Mouse (Mus musculus) hindbrain, embryonic 10.5 days (tissue): ENCODE results near the gene Gripap1. TPM values are rescaled to one million over a fixed set of nuclear protein-coding genes. Genes with fewer than 3 reads are reported as not detected.

ENCODE experiments used
- DNase-seq: peaks from one replicate; pipeline ENCODE4 v3.0.0-alpha.2; 2017; ENCODE audit warnings: low spot score
- H3K27ac ChIP-seq: fragments of 300-500 bp; sonication (generic); 2 replicates; pipeline ENCODE4 v1.5.1; 2016; ENCODE audit warnings: mild to moderate bottlenecking, moderate library complexity
- H3K27me3 ChIP-seq: fragments of 300-500 bp; sonication (generic); 2 replicates; pipeline ENCODE4 v1.6.1; 2016; ENCODE audit warnings: mild to moderate bottlenecking; ENCODE audit not compliant: poor library complexity, insufficient read depth, severe bottlenecking
- H3K36me3 ChIP-seq: fragments of 300-500 bp; sonication (generic); 2 replicates; pipeline ENCODE4 v1.6.1; 2016; ENCODE audit warnings: mild to moderate bottlenecking, moderate library complexity
- H3K4me1 ChIP-seq: fragments of 300-500 bp; sonication (generic); replicated peaks from 2 replicates; pipeline ENCODE4 v1.6.1; 2016; ENCODE audit warnings: mild to moderate bottlenecking
- H3K4me3 ChIP-seq: fragments of 300-500 bp; sonication (generic); 2 replicates; pipeline ENCODE4 v1.5.1; 2016; ENCODE audit warnings: mild to moderate bottlenecking, moderate library complexity
- H3K9me3 ChIP-seq: fragments of 300-500 bp; sonication (generic); 2 replicates; pipeline ENCODE4 v1.6.1; 2016; ENCODE audit warnings: mild to moderate bottlenecking, moderate library complexity
- WGBS: fragments of 180-500 bp; shearing (Covaris S2); methylation state at CpG from one replicate; pipeline ENCODE4 v1.1.7; 2016; 5-methylcytosine and 5-hydroxymethylcytosine counted together
- microRNA counts: library from miRNA; unstranded; fragments of <30 nt; microRNA quantifications from one replicate; lab custom pipeline; 2017
- polyA plus RNA-seq: library from polyadenylated mRNA; unstranded; fragments of >200 nt; fragmentation: Nextera tagmentation; extraction: Ambion mirVana; gene quantifications from 2 replicates; pipeline ENCODE4 v1.2.1, GENCODE M21; 2016

Gripap1 gene
- polyA plus RNA-seq, 1 experiment from 2014 or later, result 47.8 TPM

GRCm38 (mm10) chrX:7863181-7863580 is 73.6 kb downstream of the Gripap1 start:
- DNase-seq, result no peak
- Histone ChIP-seq H3K36me3 (peaks cover 26% of the 10 kb centered on the region), H3K27me3 (no peaks in the 10 kb centered on the region), H3K27ac (no peak overlapping the region), H3K4me1 (no peaks in the 10 kb centered on the region), H3K4me3 (no peak overlapping the region), H3K9me3 (no peaks in the 10 kb centered on the region)
- 86% methylated on average over 1 of the region's 1 CpGs for WGBS

- Histone ChIP-seq H3K27ac (no peak overlapping the region), H3K4me1 (no peaks in the 10 kb centered on the region), H3K36me3 (peaks cover 19% of the 10 kb centered on the region), H3K9me3 (no peaks in the 10 kb centered on the region), H3K4me3 (no peak overlapping the region), H3K27me3 (no peaks in the 10 kb centered on the region)
- no peak for DNase-seq
- WGBS, result 73% methylated on average over 3 of the region's 3 CpGs
These were observed 75.0 kb downstream of the Gripap1 start for GRCm38 (mm10) chrX:7864551-7864950.

- H3K27me3 ChIP-seq, result no peaks in the 10 kb centered on the region
- H3K27ac ChIP-seq, result no peak overlapping the region
- H3K4me3 ChIP-seq, result no peak overlapping the region
- peaks cover 18% of the 10 kb centered on the region for H3K36me3 ChIP-seq
- H3K9me3 ChIP-seq, result no peaks in the 10 kb centered on the region
- 82% methylated on average over 2 of the region's 2 CpGs for WGBS
- H3K4me1 ChIP-seq, result no peaks in the 10 kb centered on the region
- DNase-seq, result no peak
These were observed 75.8 kb downstream of the Gripap1 start for GRCm38 (mm10) chrX:7865343-7865742.

GRCm38 (mm10) chrX:7865786-7866185 is 76.2 kb downstream of the Gripap1 start:
- Histone ChIP-seq H3K27ac (no peak overlapping the region), H3K9me3 (no peaks in the 10 kb centered on the region), H3K4me1 (no peaks in the 10 kb centered on the region), H3K27me3 (no peaks in the 10 kb centered on the region), H3K4me3 (no peak overlapping the region), H3K36me3 (peaks cover 16% of the 10 kb centered on the region)
- WGBS, result 83% methylated on average over 2 of the region's 2 CpGs
- DNase-seq, result no peak

GRCm38 (mm10) chrX:7867141-7867540 is 77.6 kb downstream of the Gripap1 start:
- DNase-seq, result no peak
- no peaks in the 10 kb centered on the region for H3K27me3 ChIP-seq
- no peak overlapping the region for H3K4me3 ChIP-seq
- WGBS, result 97% methylated on average over 1 of the region's 1 CpGs
- peaks cover 22% of the 10 kb centered on the region for H3K36me3 ChIP-seq
- no peaks in the 10 kb centered on the region for H3K4me1 ChIP-seq
- no peaks in the 10 kb centered on the region for H3K9me3 ChIP-seq
- H3K27ac ChIP-seq, result no peak overlapping the region

- Histone ChIP-seq H3K9me3 (no peaks in the 10 kb centered on the region), H3K27me3 (no peaks in the 10 kb centered on the region), H3K4me3 (no peak overlapping the region), H3K27ac (no peak overlapping the region), H3K4me1 (no peaks in the 10 kb centered on the region), H3K36me3 (peaks cover 36% of the 10 kb centered on the region)
- WGBS, result 41% methylated on average over 2 of the region's 2 CpGs
- no peak for DNase-seq
These were observed 78.9 kb downstream of the Gripap1 start for GRCm38 (mm10) chrX:7868506-7868905.

- DNase-seq, result no peak
- H3K36me3 ChIP-seq, result peaks cover 49% of the 10 kb centered on the region
- no peak overlapping the region for H3K4me3 ChIP-seq
- H3K27ac ChIP-seq, result no peak overlapping the region
- H3K9me3 ChIP-seq, result no peaks in the 10 kb centered on the region
- no peaks in the 10 kb centered on the region for H3K4me1 ChIP-seq
- no peaks in the 10 kb centered on the region for H3K27me3 ChIP-seq
- 48% methylated on average over 3 of the region's 3 CpGs for WGBS
These were observed 80.3 kb downstream of the Gripap1 start for GRCm38 (mm10) chrX:7869826-7870225.

MicroRNAs within 50 kb of the gene (microRNA counts, 519-probe panel; counts per million panel counts)
- microRNA mmu-miR-1198 (lab: Ali Mortazavi, UCI), result 1,255 counts per million, percentile 77 among the panel's probes with 10 or more counts

Other genes starting within 250 kb of the Gripap1 start
- 0.07 and 0.08 TPM in 2 replicates for gene Foxp3, start 216.1 kb upstream of the Gripap1 start, polyA plus RNA-seq
- 2.5 and 2.8 TPM in 2 replicates for gene Ppp1r3f, start 215.5 kb upstream of the Gripap1 start, polyA plus RNA-seq
- gene Ccdc22, start 184.2 kb upstream of the Gripap1 start, polyA plus RNA-seq, result 33.5 and 34.4 TPM in 2 replicates
- gene Cacna1f, start 182.7 kb upstream of the Gripap1 start, polyA plus RNA-seq, result not detected in 2 replicates
- gene Syp, start 151.3 kb upstream of the Gripap1 start, polyA plus RNA-seq, result 18.5 and 26.5 TPM in 2 replicates
- gene Prickle3, start 132.5 kb upstream of the Gripap1 start, polyA plus RNA-seq, result 4.4 and 4.5 TPM in 2 replicates
- gene Plp2, start 118.4 kb upstream of the Gripap1 start, polyA plus RNA-seq, result 40.9 and 52.0 TPM in 2 replicates
- not detected in 2 replicates for gene Magix, start 108.5 kb upstream of the Gripap1 start, polyA plus RNA-seq
- gene Gpkow, start 92.6 kb upstream of the Gripap1 start, polyA plus RNA-seq, result 36.0 and 42.8 TPM in 2 replicates
- gene Wdr45, start 75.4 kb upstream of the Gripap1 start, polyA plus RNA-seq, result 19.5 and 23.7 TPM in 2 replicates
- not detected in 2 replicates for gene Gm45208, start 67.5 kb upstream of the Gripap1 start, polyA plus RNA-seq
- 78.2 and 101 TPM in 2 replicates for gene Praf2, start 61.3 kb upstream of the Gripap1 start, polyA plus RNA-seq
- 18.7 and 22.9 TPM in 2 replicates for gene Ccdc120, start 38.9 kb upstream of the Gripap1 start, polyA plus RNA-seq
- 31.7 and 36.5 TPM in 2 replicates for gene Tfe3, start 27.2 kb upstream of the Gripap1 start, polyA plus RNA-seq
- 1.4 and 2.2 TPM in 2 replicates for gene Kcnd1, start 32.5 kb downstream of the Gripap1 start, polyA plus RNA-seq
- 43.8 and 55.9 TPM in 2 replicates for gene Otud5, start 51.6 kb downstream of the Gripap1 start, polyA plus RNA-seq
- 8.8 and 10.2 TPM in 2 replicates for gene Pim2, start 88.5 kb downstream of the Gripap1 start, polyA plus RNA-seq
- 26.6 and 32.5 TPM in 2 replicates for gene Slc35a2, start 94.3 kb downstream of the Gripap1 start, polyA plus RNA-seq
- gene Pqbp1, start 109.5 kb downstream of the Gripap1 start, polyA plus RNA-seq, result 131 and 160 TPM in 2 replicates
- gene Timm17b, start 109.6 kb downstream of the Gripap1 start, polyA plus RNA-seq, result 206 and 214 TPM in 2 replicates
- gene Gm10491, start 118.1 kb downstream of the Gripap1 start, polyA plus RNA-seq, result not detected in 2 replicates
- not detected in 2 replicates for gene Gm10490, start 119.8 kb downstream of the Gripap1 start, polyA plus RNA-seq
- 7.8 and 39.8 TPM in 2 replicates for gene Pcsk1n, start 130.1 kb downstream of the Gripap1 start, polyA plus RNA-seq
- gene Eras, start 138.8 kb downstream of the Gripap1 start, polyA plus RNA-seq, result not detected in 2 replicates
- gene Hdac6, start 158.1 kb downstream of the Gripap1 start, polyA plus RNA-seq, result 58.5 and 61.5 TPM in 2 replicates
- 5.3 and 7.4 TPM in 2 replicates for gene Gata1, start 188.3 kb downstream of the Gripap1 start, polyA plus RNA-seq
- gene Glod5, start 228.7 kb downstream of the Gripap1 start, polyA plus RNA-seq, result not detected in 2 replicates